Mouse (Mus musculus) bone marrow, adult 2 months (tissue): ENCODE data around the gene Mrpl50. TPM values are rescaled to one million over a fixed set of nuclear protein-coding genes. Genes with fewer than 3 reads are reported as not detected.
A peak's percentile ranks its signal among the peaks of the same experiment; 100 is the strongest.
"Not testable (repeated sequence)": the region's sequence is repeated elsewhere in the genome, so short reads cannot be mapped to it uniquely, and the experiment has no call there.

ENCODE experiments used
- H3K27ac ChIP-seq: fragments of 200-500 bp; 2 replicates; pipeline ENCODE4 v1.5.1; 2012; ENCODE audit warnings: low read depth, mild to moderate bottlenecking, control low read depth, inconsistent platforms, low read length; ENCODE audit not compliant: control insufficient read depth, poor library complexity, insufficient read depth
- H3K4me1 ChIP-seq: fragments of 200-500 bp; 2 replicates; pipeline ENCODE4 v1.6.1; 2011; ENCODE audit warnings: low read length; ENCODE audit not compliant: control insufficient read depth, insufficient read depth
- H3K4me3 ChIP-seq: fragments of 200-500 bp; replicated peaks from 2 replicates; pipeline ENCODE3; 2011; ENCODE audit warnings: mild to moderate bottlenecking, low read depth, low read length, control low read depth; ENCODE audit not compliant: control insufficient read depth
- CTCF ChIP-seq: fragments of 200-500 bp; IDR thresholded peaks from 2 replicates; pipeline ENCODE4 v1.5.1; 2011; ENCODE audit warnings: low read length, control low read depth; ENCODE audit not compliant: control insufficient read depth, insufficient read depth
- POLR2A ChIP-seq: fragments of 200-500 bp; IDR thresholded peaks from 2 replicates; pipeline ENCODE4 v1.6.1; 2011; ENCODE audit warnings: low read depth, mild to moderate bottlenecking, control low read depth, low read length, borderline replicate concordance; ENCODE audit not compliant: control insufficient read depth
- WGBS: fragments of 180-500 bp; shearing (Covaris S2); methylation state at CpG from one replicate; pipeline ENCODE4 v1.1.7; 2018; 5-methylcytosine and 5-hydroxymethylcytosine counted together
- polyA plus RNA-seq: library from polyadenylated mRNA; stranded (reverse); fragments of >200 nt; gene quantifications from 2 replicates; pipeline ENCODE4 v1.2.4, GENCODE M21; 2011; ENCODE audit warnings: low replicate concordance; ENCODE audit not compliant: missing spikeins, insufficient read depth, insufficient read length

The Mrpl50 gene
- polyA plus RNA-seq, 1 experiment, result 20.7 TPM

DNA sequence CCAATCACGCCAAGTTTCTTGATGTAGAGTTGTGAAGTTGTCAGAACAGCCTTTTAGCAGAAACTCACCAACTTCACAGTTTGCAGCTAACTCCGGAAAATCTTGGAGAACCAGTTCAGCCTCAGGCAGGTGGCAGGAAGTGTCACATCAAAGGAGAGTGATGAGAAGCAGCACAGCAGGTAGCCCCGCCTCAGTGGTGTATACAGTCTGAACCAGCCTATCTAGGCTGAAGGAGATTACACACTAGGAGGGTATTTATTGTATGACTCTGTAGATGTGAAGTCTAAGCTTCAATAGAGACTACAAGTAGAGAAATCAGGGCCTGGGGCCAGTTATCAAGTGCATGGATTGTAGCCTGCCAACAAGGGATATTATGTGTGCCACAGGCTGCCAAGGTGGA is 40.0 kb downstream of the Mrpl50 start:
- Histone ChIP-seq H3K4me3 (no peak overlapping the region), H3K27ac (no peak overlapping the region), H3K4me1 (no peaks in the 10 kb centered on the region; the same call in 1 of the 2 replicates)
- TF ChIP-seq POLR2A (no peak), CTCF (no peak)
- 81% methylated on average over 3 of the region's 3 CpGs for WGBS

DNA sequence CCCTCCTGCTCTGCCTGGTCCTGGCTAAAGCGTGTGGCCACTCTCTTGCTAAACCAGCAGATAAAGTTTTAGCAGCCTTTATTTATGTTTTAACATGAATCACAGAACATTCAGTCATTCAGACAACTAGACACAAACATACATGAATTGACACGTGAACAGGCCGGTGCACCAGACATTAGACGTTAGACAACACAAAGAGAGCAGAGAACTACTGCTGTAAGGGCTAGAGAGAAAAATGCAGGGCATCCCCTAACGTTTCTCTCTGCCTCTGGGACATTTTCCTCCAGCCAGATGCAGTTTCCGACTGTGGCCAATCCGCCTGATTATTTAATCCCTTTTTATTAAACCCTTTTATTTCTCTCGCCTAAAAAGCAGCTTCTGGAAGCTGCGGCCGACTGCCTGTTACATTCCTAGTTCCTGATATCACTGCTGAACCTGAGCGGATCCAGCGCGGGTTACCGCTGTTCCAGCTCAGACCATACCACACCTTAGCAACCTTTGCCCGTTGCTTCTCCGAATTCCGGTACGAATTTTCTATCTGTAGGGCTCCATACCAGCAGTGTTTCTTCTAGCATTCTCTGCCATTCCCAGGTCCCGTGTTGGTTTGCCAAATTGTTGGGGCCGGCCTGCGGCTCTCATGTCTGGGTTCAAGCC is 40.7 kb downstream of the Mrpl50 start:
- Histone ChIP-seq H3K27ac (no peak overlapping the region), H3K4me3 (no peak overlapping the region), H3K4me1 (no peaks in the 10 kb centered on the region; the same call in 1 of the 2 replicates)
- TF ChIP-seq CTCF, result no peak
- no peak for TF ChIP-seq POLR2A
- WGBS, result 74% methylated on average over 21 of the region's 21 CpGs

DNA sequence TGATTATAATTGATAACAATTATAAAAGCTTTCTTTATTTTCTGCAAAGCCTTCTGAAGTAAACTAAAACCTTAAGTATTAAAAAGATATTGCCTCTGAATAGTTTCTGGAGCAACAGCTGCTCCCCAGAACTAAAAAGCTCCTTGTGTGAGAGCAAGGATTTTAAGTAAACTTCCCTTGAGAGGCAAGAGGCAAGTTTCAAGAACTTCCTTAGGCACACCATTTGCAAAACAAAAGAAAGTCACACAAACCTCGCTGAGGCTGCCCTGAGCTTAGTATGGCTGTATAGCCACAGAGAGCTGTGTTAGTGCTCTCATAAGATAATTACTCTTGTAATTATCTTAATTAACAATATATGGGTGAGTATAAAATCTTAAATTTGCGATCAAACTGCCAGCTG is 41.9 kb downstream of the Mrpl50 start:
- H3K27ac ChIP-seq, H3K4me3 ChIP-seq, H3K4me1 ChIP-seq: not testable (repeated sequence)
- 39% methylated on average over 2 of the region's 2 CpGs for WGBS

DNA sequence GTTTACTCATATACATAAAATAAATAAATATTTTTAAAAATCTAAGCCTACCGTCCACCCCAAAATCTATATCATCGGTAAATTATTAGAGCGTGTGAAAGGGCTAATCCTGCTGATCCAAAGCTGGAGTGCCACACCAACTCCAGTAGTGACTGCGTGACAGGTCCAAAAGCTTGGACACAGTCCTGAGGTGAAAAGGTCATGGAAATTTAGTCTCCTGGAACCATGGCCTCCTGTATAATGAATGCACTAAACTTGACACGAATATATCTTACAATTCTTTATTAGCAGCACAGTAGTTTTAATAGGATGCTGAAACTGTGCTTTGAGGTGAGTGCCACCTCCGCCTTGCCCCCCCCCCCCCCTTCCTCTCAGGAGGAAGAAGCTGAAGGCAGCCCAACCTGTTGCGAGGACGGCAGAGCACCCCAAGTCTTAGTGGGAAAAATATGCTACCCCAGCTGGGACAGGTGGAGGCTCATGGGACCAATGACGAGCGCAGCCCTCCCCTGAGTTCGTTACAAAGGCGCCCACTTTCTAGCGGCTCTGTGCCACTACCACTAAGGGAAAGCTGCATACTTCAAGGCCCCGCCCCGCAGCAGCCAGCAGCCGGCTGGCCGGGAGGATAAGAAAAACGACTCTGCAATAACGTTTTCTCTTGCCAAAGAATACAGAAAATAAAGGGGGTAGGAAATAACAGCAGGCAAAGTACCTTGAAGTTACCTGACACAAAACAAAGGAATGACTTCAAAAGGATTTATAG is 42.6 kb downstream of the Mrpl50 start:
- peak overlapping the region; percentile 63 for H3K27ac ChIP-seq
- peak overlapping the region; percentile 52 for H3K4me3 ChIP-seq
- H3K4me1 ChIP-seq, result no peaks in the 10 kb centered on the region; the same call in 1 of the 2 replicates
- WGBS, result 19% methylated on average over 19 of the region's 19 CpGs
- TF ChIP-seq POLR2A (no peak), CTCF (no peak)

DNA sequence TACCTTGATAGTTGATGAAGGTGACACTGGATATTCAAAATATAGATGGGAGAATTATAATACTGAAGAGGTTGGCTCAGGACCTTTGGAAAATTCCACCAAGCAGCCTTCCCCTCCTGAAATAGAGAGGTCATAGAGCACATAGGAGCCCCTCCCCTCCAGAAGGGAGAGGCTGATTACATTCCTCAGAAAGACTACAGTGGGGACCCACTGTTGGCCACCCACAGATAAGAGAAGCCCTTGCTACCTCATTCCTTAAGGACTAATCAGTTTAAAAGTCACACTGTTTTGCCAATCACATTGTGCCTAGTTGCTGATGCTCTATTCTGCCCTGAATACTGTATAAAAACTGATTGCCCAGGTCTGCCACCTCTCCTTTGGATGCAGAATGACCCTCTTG is 46.3 kb downstream of the Mrpl50 start:
- Histone ChIP-seq H3K27ac (no peak overlapping the region), H3K4me1 (no peaks in the 10 kb centered on the region; the same call in 1 of the 2 replicates), H3K4me3 (no peak overlapping the region)
- no peak for TF ChIP-seq CTCF
- no peak for TF ChIP-seq POLR2A

DNA sequence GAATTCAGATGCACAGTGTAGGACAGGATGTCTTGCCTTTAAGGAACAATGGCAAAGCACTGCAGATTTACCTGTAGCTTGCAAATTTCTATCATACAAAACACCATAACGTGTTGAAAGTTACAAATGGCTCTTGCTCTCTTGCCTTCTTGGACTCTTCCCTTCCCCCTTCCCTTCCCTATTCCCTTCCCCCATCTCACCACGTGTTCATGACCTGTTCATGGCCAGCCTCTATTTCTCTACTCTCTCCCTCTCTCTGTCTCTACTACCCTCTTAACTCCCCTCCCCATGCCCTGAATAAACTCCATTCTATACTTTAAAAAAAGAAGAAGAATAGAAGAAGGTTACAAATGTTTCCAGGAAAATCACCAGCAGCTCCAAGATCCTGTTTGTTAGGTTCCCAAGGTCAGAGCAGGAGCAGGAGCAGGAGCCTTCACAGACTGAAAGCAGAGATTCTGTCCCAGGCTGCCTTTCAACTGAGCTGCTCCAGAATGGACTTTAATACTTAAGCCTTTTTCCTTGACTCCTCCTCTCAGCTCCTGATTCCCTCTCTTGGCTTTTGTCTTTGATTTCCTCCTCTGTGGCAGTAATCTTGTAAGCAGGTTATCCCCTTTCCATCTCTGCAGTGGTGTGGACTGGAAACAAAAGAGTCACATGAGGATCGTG is 47.3 kb downstream of the Mrpl50 start, which contains the start of gene Acnat1:
Gene Acnat1, minus strand, starts transcription at position 478 of the 666 bp plus-strand sequence.
- TF ChIP-seq POLR2A (no peak), CTCF (no peak)
- WGBS, result 49% methylated on average over 3 of the region's 3 CpGs
- no peak within 1 kb of the TSS for H3K27ac ChIP-seq
- no peak within 1 kb of the TSS for H3K4me3 ChIP-seq
- no peaks in the 10 kb centered on the region; the same call in 1 of the 2 replicates for H3K4me1 ChIP-seq

DNA sequence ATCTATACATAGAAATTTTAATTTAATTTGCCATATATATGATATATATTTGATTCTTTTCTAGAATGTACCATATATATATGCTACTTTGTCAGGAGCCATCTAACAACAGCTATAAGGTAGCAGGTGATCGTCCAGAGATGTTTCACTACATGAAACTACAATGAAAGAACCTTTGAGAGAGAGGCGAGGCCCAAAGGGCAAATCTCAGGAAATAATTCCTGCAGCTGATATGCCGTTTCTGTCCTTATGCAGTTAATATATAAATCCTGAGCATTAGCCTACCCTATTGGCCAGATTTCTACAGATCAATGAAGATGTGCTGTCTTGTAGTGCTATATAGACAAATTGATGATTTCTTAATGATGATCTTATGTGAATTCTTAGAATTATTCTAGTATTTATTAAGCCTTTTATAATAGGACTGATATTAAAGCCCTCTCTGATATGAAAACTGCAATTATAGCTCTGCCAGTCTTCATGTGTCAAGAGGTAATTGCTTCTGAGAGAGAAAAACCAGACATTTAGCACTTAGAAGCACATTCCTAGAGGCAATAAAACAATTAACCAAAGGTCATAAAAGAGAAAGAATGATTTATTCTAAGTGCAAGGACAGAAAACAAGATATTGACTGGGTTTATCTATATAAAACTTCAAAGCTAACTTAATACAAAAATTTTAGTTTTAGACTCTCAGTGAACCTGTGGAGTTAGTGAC is 51.3 kb downstream of the Mrpl50 start:
- WGBS, result 78% methylated on average over 3 of the region's 3 CpGs
- no peaks in the 10 kb centered on the region for H3K4me1 ChIP-seq
- H3K27ac ChIP-seq, result no peak overlapping the region
- no peak overlapping the region for H3K4me3 ChIP-seq
- no peak for TF ChIP-seq CTCF
- no peak for TF ChIP-seq POLR2A

DNA sequence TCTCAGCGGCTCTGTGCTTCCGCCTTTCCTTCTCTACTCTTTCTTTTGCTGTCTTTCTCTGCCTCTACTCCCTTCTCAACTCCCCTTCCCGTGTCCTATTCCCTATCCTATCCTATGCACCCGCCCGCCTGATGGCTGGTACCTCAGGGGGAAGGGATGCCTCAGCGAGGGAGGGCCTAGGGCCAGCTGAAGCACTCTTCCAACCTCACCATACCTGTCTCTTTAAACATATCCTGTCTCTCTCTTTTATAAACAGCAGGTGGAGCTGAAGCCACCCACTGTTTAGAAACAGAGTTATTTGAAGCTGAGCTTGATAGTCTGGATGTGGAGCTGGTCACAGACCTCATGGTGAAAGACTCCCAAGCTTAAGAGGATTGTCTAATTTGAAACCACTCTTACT is 53.5 kb downstream of the Mrpl50 start:
- no peak for TF ChIP-seq POLR2A
- no peaks in the 10 kb centered on the region for H3K4me1 ChIP-seq

More for the DNA sequence above, 53.5 kb downstream of the Mrpl50 start:
- 83% methylated on average over 6 of the region's 6 CpGs for WGBS
- H3K4me3 ChIP-seq, result no peak overlapping the region
- H3K27ac ChIP-seq, result no peak overlapping the region

Other genes with a start within 250 kb of the Mrpl50 start
- gene Acnat2, start 112.9 kb downstream of the Mrpl50 start, polyA plus RNA-seq, result not detected in 2 replicates
- gene Acnat1, start 47.2 kb downstream of the Mrpl50 start, polyA plus RNA-seq, result 2.1 TPM in 1 of 2 replicates, not detected in the other
- gene Baat, start 14.5 kb downstream of the Mrpl50 start, polyA plus RNA-seq, result 1.8 TPM in 1 of 2 replicates, not detected in the other
- 1.1 and 1.8 TPM in 2 replicates for gene Zfp189, start 83 bp upstream of the Mrpl50 start, polyA plus RNA-seq
- 10.4 and 46.9 TPM in 2 replicates for gene Aldob, start 28.5 kb upstream of the Mrpl50 start, polyA plus RNA-seq
- 0.54 and 1.3 TPM in 2 replicates for gene Tmem246, start 76.8 kb upstream of the Mrpl50 start, polyA plus RNA-seq
- gene Rnf20, start 110.9 kb upstream of the Mrpl50 start, polyA plus RNA-seq, result 41.5 and 45.7 TPM in 2 replicates
- gene Ppp3r2, start 160.9 kb upstream of the Mrpl50 start, polyA plus RNA-seq, result not detected in 2 replicates